In the genomic region with DNA sequence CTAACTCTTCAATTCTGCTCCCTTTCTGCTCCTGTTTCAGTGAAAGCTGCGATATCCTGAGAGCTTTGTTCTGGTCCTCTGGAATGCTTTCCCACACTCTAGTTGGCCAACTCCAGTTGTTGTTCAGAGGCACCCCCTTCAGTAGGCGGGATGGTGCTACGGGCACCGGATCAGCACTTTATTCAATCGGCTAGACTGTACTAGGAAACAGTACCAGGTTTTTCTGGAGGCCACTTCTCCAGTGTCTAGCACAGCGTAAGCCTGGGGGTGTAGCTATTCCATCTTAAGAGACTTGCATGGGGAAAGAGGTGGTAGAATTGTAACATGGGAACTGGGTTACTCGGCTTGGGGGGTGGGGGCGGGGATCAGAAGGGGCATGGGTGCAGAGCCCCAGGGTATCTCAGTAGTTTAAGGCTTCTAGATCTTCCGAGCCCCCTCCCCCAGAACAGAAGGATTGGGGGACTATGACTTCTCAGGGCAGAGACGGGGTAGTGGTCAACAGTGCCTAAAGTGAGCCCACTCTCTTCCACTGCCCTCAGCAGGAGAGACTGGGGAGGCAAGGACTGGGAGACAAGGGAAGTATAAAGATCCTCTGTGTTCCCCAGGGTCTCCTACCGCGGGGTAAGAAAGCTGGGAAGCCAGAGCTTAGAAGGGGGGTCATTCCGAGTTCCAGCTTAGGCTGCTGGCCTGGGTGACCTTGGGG, we compare ENCODE assay signal across 9 mouse cellular contexts. TPM values are rescaled to one million over a fixed set of nuclear protein-coding genes. Genes with fewer than 3 reads are reported as not detected.
DNase-seq lines count a peak whose midpoint lies in the region; ATAC-seq and TF ChIP-seq lines count a peak whose summit lies in the region.
"Had no signal": no experiment of that assay in that cellular context is flagged by ENCODE, and none has a peak within 500 bp of the region (broad histone marks: within the 10 kb centered on the region; RNA-seq: fewer than 3 reads in every experiment).

No protein-coding gene starts in this region.

- no peak overlapping the region; the same call in 1 of the 2 replicates for H3K9ac ChIP-seq in limb, embryonic 14.5 days (ENCODE audit: low read depth, low read length, severe bottlenecking)
- H3K9ac ChIP-seq in stomach, embryonic 14.5 days (replicated peaks; ENCODE audit: low read depth, low read length), result peak overlapping the region; percentile 40; the same call in 1 of the 2 replicates

- H3K4me3 ChIP-seq in gastrocnemius, adult 2 months, result peak overlapping the region; percentile 89
- H3K4me3 ChIP-seq in testis, adult 2 months (ENCODE audit: control insufficient read depth, low read depth, low read length), result peak overlapping the region; percentile 69
- peak overlapping the region; percentile 64 for H3K4me3 ChIP-seq in limb, embryonic 14.5 days (replicated peaks; ENCODE audit: low read length)
- H3K4me3 ChIP-seq in stomach, embryonic 14.5 days (ENCODE audit: low read depth, low read length), result peak overlapping the region; percentile 67

- no peaks in the 10 kb centered on the region for H3K9me3 ChIP-seq in limb, embryonic 14.5 days (ENCODE audit: control insufficient read depth, low read length)
- no peaks in the 10 kb centered on the region for H3K9me3 ChIP-seq in stomach, embryonic 14.5 days (ENCODE audit: control insufficient read depth, low read depth, low read length)

- no peaks in the 10 kb centered on the region for H3K27me3 ChIP-seq in testis, adult 2 months (ENCODE audit: control insufficient read depth, insufficient read depth, low read length)
- peaks cover 23% of the 10 kb centered on the region for H3K27me3 ChIP-seq in limb, embryonic 14.5 days (ENCODE audit: control insufficient read depth, insufficient read depth, low read length)
- 0 out of 2 replicates have a peak, but pooled peaks cover 5% of the 10 kb centered on the region for H3K27me3 ChIP-seq in stomach, embryonic 14.5 days (ENCODE audit: control insufficient read depth, insufficient read depth, low read length)

- TF ChIP-seq POLR2A in testis, adult 2 months (IDR thresholded peaks at IDR 0.05; ENCODE audit: control insufficient read depth, low read depth, low read length), result no peak
- TF ChIP-seq POLR2A in limb, embryonic 14.5 days (IDR thresholded peaks at IDR 0.05; ENCODE audit: borderline replicate concordance, extremely low read depth, insufficient read depth, insufficient read length), result no peak

- peak; percentile 20 for ATAC-seq in limb, embryonic 14.5 days (ENCODE audit: low FRiP score, low read depth)
- ATAC-seq in stomach, embryonic 14.5 days (ENCODE audit: insufficient number of reproducible peaks, insufficient read depth, low FRiP score, low read depth), result peak; percentile 20; the same call in 1 of the 2 replicates

- H3K4me1 ChIP-seq in testis, adult 2 months (ENCODE audit: control insufficient read depth, insufficient read depth, low read length), result peaks cover 8% of the 10 kb centered on the region
- no peaks in the 10 kb centered on the region for H3K4me1 ChIP-seq in limb, embryonic 14.5 days (ENCODE audit: control insufficient read depth, insufficient read depth, low read length)
- 0 out of 2 replicates have a peak, but pooled peaks cover 3% of the 10 kb centered on the region for H3K4me1 ChIP-seq in stomach, embryonic 14.5 days (ENCODE audit: control insufficient read depth, insufficient read depth, low read length)

- DNase-seq in gastrocnemius, adult 2 months, result no peak
- no peak for DNase-seq in gastrocnemius, postnatal 14 days
- DNase-seq in testis, postnatal 14 days (ENCODE audit: low spot score), result no peak
- no peak for DNase-seq in limb, embryonic 14.5 days (ENCODE audit: low spot score)
- no peak for DNase-seq in ovary, postnatal 36 days (ENCODE audit: low spot score)
- DNase-seq in gastrocnemius, postnatal 4 days (ENCODE audit: low spot score in 2 of 2), result no peak

- no peak for TF ChIP-seq CTCF in gastrocnemius, adult 2 months (IDR thresholded peaks at IDR 0.05)
- TF ChIP-seq CTCF in testis, adult 2 months (IDR thresholded peaks at IDR 0.05; ENCODE audit: control insufficient read depth, insufficient read depth, insufficient replicate concordance, low read depth, low read length), result no peak

- H3K4me2 ChIP-seq in limb, embryonic 14.5 days (replicated peaks; ENCODE audit: low read depth, low read length, severe bottlenecking), result peak overlapping the region; percentile 98
- peak overlapping the region; percentile 100 for H3K4me2 ChIP-seq in stomach, embryonic 14.5 days (replicated peaks; ENCODE audit: low read depth, low read length)

- no peaks in the 10 kb centered on the region for H3K36me3 ChIP-seq in testis, adult 2 months (ENCODE audit: control insufficient read depth, insufficient read depth, low read length)
- no peaks in the 10 kb centered on the region for H3K36me3 ChIP-seq in limb, embryonic 14.5 days (ENCODE audit: control insufficient read depth, insufficient read depth, low read length)
- no peaks in the 10 kb centered on the region for H3K36me3 ChIP-seq in stomach, embryonic 14.5 days (ENCODE audit: control insufficient read depth, insufficient read depth, low read length)

- WGBS in limb, embryonic 14.5 days, result 24% methylated on average over 13 of the region's 13 CpGs
- WGBS in stomach, embryonic 14.5 days, result 28% methylated on average over 13 of the region's 13 CpGs

- H3K27ac ChIP-seq in gastrocnemius, adult 2 months, result peak overlapping the region; percentile 38; the same call in 1 of the 2 replicates
- no peak overlapping the region for H3K27ac ChIP-seq in testis, adult 2 months (ENCODE audit: control insufficient read depth, insufficient read depth, low read depth, low read length)
- no peak overlapping the region for H3K27ac ChIP-seq in limb, embryonic 14.5 days (replicated peaks; ENCODE audit: low read depth, low read length)
- H3K27ac ChIP-seq in stomach, embryonic 14.5 days (ENCODE audit: low read length), result no peak overlapping the region

- intact Hi-C loops in gastrocnemius, adult 2 months (cut with DNase I), result no loop called here
- intact Hi-C loops in gastrocnemius, postnatal 14 days (cut with DNase I; ENCODE audit: low total_unique reads), result no loop called here

RNA-seq across cellular contexts. Expression of a gene that starts 0.7 kb away (rescaled TPM):
- total RNA-seq in gastrocnemius, adult 2 months (2021), result under 1 TPM; 0.06 to 0.38 TPM
- total RNA-seq in gastrocnemius, postnatal 14 days (2021), result 1 to 10 TPM; 1.9 to 2.5 TPM
- 2.8 and 3.4 TPM in 2 replicates for polyA plus RNA-seq in testis, adult 2 months (2012; rRNA removed)
- 5.0 and 5.5 TPM in 2 replicates for polyA plus RNA-seq in limb, embryonic 14.5 days (2012; rRNA removed)
- 4.0 and 5.0 TPM in 2 replicates for polyA plus RNA-seq in limb, embryonic 14.5 days (2014; fragmentation: Nextera tagmentation; extraction: Ambion mirVana)
- 0.80 and 1.1 TPM in 2 replicates for polyA plus RNA-seq in stomach, embryonic 14.5 days (2014; fragmentation: Nextera tagmentation; extraction: Ambion mirVana)
- 1 to 10 TPM; 7.5 to 7.8 TPM for total RNA-seq in gastrocnemius, postnatal 4 days (2021)
- total RNA-seq: hematopoietic stem cell, adult 5-6 weeks had no signal
